Comparison of ENCODE assay signal across 17 mouse cellular contexts in the genomic region with DNA sequence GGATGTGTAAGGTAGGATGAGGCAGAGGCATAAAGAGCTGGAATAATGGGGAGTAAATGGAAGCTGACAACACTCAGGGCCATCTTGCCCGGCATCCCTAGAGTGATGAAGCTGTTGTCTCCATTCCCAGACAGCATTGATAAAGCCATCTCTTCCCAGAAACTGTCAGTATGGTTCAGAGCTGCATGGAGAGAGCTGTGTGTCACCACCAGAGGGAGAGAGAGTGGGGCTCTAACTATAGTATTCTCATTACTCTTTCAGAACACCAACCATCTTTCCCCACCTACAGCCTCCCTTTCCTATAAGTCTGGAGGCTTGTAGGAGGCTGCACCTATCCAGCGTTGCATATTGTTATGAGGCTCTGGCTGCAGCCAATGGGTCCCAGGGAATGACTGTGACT.
DNase-seq lines count a peak whose midpoint lies in the region; ATAC-seq and TF ChIP-seq lines count a peak whose summit lies in the region.
"Had no signal": no experiment of that assay in that cellular context is flagged by ENCODE, and none has a peak within 500 bp of the region (broad histone marks: within the 10 kb centered on the region; RNA-seq: fewer than 3 reads in every experiment).

No protein-coding gene starts in this region.

- H3K4me1 ChIP-seq in midbrain, embryonic 11.5 days (ENCODE audit: control insufficient read depth, insufficient read depth, low read length) = no peaks in the 10 kb centered on the region
- H3K4me1 ChIP-seq in midbrain, embryonic 15.5 days = no peaks in the 10 kb centered on the region

- no peaks in the 10 kb centered on the region for H3K27me3 ChIP-seq in midbrain, embryonic 11.5 days (ENCODE audit: control insufficient read depth, insufficient read depth, low read length)
- no peaks in the 10 kb centered on the region for H3K27me3 ChIP-seq in midbrain, embryonic 15.5 days (replicated peaks)
- H3K27me3 ChIP-seq: neural tube, embryonic 13.5 days had no signal

- no peaks in the 10 kb centered on the region for H3K9me3 ChIP-seq in midbrain, embryonic 11.5 days (ENCODE audit: control insufficient read depth, low read length)
- H3K9me3 ChIP-seq in midbrain, embryonic 15.5 days = no peaks in the 10 kb centered on the region
- H3K9me3 ChIP-seq: forebrain, embryonic 10.5 days; neural tube, embryonic 13.5 days had no signal

- TF ChIP-seq CTCF in gastrocnemius, adult 2 months (IDR thresholded peaks at IDR 0.05) = peak; percentile 38
- TF ChIP-seq CTCF in brain, embryonic 14.5 days (IDR thresholded peaks at IDR 0.05; ENCODE audit: borderline replicate concordance, extremely low read depth, insufficient read depth, insufficient read length) = peak; percentile 12; the same call in 1 of the 2 replicates

- H3K36me3 ChIP-seq in midbrain, embryonic 11.5 days (ENCODE audit: control insufficient read depth, insufficient read depth, low read length) = no peaks in the 10 kb centered on the region
- H3K36me3 ChIP-seq in midbrain, embryonic 15.5 days (replicated peaks) = no peaks in the 10 kb centered on the region
- H3K36me3 ChIP-seq: forebrain, embryonic 10.5 days; neural tube, embryonic 13.5 days had no signal

- DNase-seq in gastrocnemius, adult 2 months = no peak
- no peak for DNase-seq in gastrocnemius, postnatal 25 days
- DNase-seq in kidney, postnatal 4 days = peak; percentile 7 to 9
- no peak for DNase-seq in kidney, postnatal 14 days
- no peak for DNase-seq in midbrain, embryonic 11.5 days (ENCODE audit: low spot score, missing footprints)
- peak; percentile 20 for DNase-seq in brain, embryonic 14.5 days (ENCODE audit: low read depth)
- no peak for DNase-seq in testis, postnatal 14 days (ENCODE audit: low spot score)
- DNase-seq: kidney, adult 11 months; kidney, postnatal 25 days; layer of hippocampus, postnatal 36 days; left cerebral cortex, postnatal 4 days; lung, postnatal 14 days; right cerebral cortex, postnatal 25 days had no signal

- H3K4me2 ChIP-seq in midbrain, embryonic 11.5 days = no peak overlapping the region
- no peak overlapping the region for H3K4me2 ChIP-seq in midbrain, embryonic 15.5 days
- H3K4me2 ChIP-seq: hindbrain, embryonic 14.5 days; neural tube, embryonic 13.5 days had no signal

- H3K4me3 ChIP-seq in gastrocnemius, adult 2 months = no peak overlapping the region
- no peak overlapping the region for H3K4me3 ChIP-seq in midbrain, embryonic 11.5 days (ENCODE audit: low read depth, low read length)
- no peak overlapping the region for H3K4me3 ChIP-seq in midbrain, embryonic 15.5 days
- H3K4me3 ChIP-seq: forebrain, embryonic 10.5 days; neural tube, embryonic 13.5 days had no signal

- H3K9ac ChIP-seq in midbrain, embryonic 11.5 days (ENCODE audit: low read length) = no peak overlapping the region
- no peak overlapping the region for H3K9ac ChIP-seq in midbrain, embryonic 15.5 days
- H3K9ac ChIP-seq: hindbrain, embryonic 14.5 days; neural tube, embryonic 13.5 days had no signal

- no peak for TF ChIP-seq POLR2A in brain, embryonic 14.5 days (IDR thresholded peaks at IDR 0.05; ENCODE audit: borderline replicate concordance, extremely low read depth, insufficient read depth, insufficient read length, poor library complexity, severe bottlenecking)

- 0 out of 2 replicates have a peak, but pooled peaks have one; percentile 27 for ATAC-seq in midbrain, embryonic 11.5 days (ENCODE audit: low FRiP score)
- ATAC-seq in midbrain, embryonic 15.5 days (replicated peaks) = no peak

- intact Hi-C loops in gastrocnemius, adult 2 months (cut with DNase I) = no loop called here

- WGBS in midbrain, embryonic 11.5 days = 60% methylated on average over 2 of the region's 2 CpGs
- WGBS in midbrain, embryonic 15.5 days = 76% methylated on average over 2 of the region's 2 CpGs

- H3K27ac ChIP-seq in gastrocnemius, adult 2 months = no peak overlapping the region
- H3K27ac ChIP-seq in midbrain, embryonic 11.5 days (ENCODE audit: low read depth, low read length) = no peak overlapping the region
- H3K27ac ChIP-seq in midbrain, embryonic 15.5 days = no peak overlapping the region
- H3K27ac ChIP-seq: forebrain, embryonic 10.5 days; hindbrain, embryonic 14.5 days; neural tube, embryonic 13.5 days had no signal

Comparison
In these comparisons a context has a peak if more than half of its experiments do, and no peak if none do; other contexts are left out.
1. DNase-seq: peak in kidney, postnatal 4 days (2 of 2) and brain, embryonic 14.5 days (single experiment); none in gastrocnemius, adult 2 months (single experiment), gastrocnemius, postnatal 25 days (single experiment), kidney, postnatal 14 days (single experiment), midbrain, embryonic 11.5 days (single experiment) and testis, postnatal 14 days (single experiment).